Mouse (Mus musculus) lung, postnatal 0 days (tissue): ENCODE results near the gene Acap2. TPM values are rescaled to one million over a fixed set of nuclear protein-coding genes. Genes with fewer than 3 reads are reported as not detected.

Experiments
- ATAC-seq: fragments of 200-750 bp; cut with Nextera tagmentation; 2 replicates; pipeline ENCODE4 v1.8.0; 2017; ENCODE audit warnings: moderate library complexity
- DNase-seq: peaks from one replicate; pipeline ENCODE4 v3.0.0-alpha.2; 2016; ENCODE audit warnings: low spot score
- H3K27ac ChIP-seq: fragments of 300-500 bp; sonication (generic); 2 replicates; pipeline ENCODE4 v1.5.1; 2014; ENCODE audit warnings: antibody characterized with exemption, mild to moderate bottlenecking, low read length, mixed read lengths
- H3K27me3 ChIP-seq: fragments of 300-500 bp; sonication (generic); replicated peaks from 2 replicates; pipeline ENCODE4 v1.6.1; 2014; ENCODE audit warnings: low read length, mixed read lengths; ENCODE audit not compliant: insufficient read depth
- H3K36me3 ChIP-seq: fragments of 300-500 bp; sonication (generic); 2 replicates; pipeline ENCODE4 v1.6.1; 2014; ENCODE audit warnings: low read length, mixed read lengths; ENCODE audit not compliant: insufficient read depth
- H3K4me1 ChIP-seq: fragments of 300-500 bp; sonication (generic); 2 replicates; pipeline ENCODE4 v1.6.1; 2014; ENCODE audit warnings: antibody characterized with exemption, low read depth, low read length, mixed read lengths; ENCODE audit not compliant: insufficient read depth
- H3K4me2 ChIP-seq: fragments of 300-500 bp; sonication (generic); replicated peaks from 2 replicates; pipeline ENCODE4 v1.6.1; 2014; ENCODE audit warnings: low read depth, mild to moderate bottlenecking, low read length, moderate library complexity, mixed read lengths
- H3K4me3 ChIP-seq: fragments of 300-500 bp; sonication (generic); 2 replicates; pipeline ENCODE4 v1.5.1; 2014; ENCODE audit warnings: low read depth, low read length
- H3K9ac ChIP-seq: fragments of 300-500 bp; sonication (generic); replicated peaks from 2 replicates; pipeline ENCODE4 v1.6.1; 2014; ENCODE audit warnings: low read depth, mild to moderate bottlenecking
- H3K9me3 ChIP-seq: fragments of 300-500 bp; sonication (generic); 2 replicates; pipeline ENCODE4 v1.6.1; 2016; ENCODE audit warnings: low read length, mixed read lengths
- CTCF ChIP-seq: IDR thresholded peaks from 2 replicates; pipeline ENCODE4 v1.5.1; 2016; ENCODE audit warnings: antibody characterized with exemption, mild to moderate bottlenecking
- EP300 ChIP-seq: IDR thresholded peaks from 2 replicates; pipeline ENCODE4 v1.6.1; 2016; ENCODE audit warnings: antibody characterized with exemption, mild to moderate bottlenecking, control low read depth
- WGBS: fragments of 180-500 bp; shearing (Covaris S2); extraction: QIAGEN DNeasy Blood & Tissue Kit; methylation state at CpG from one replicate; pipeline ENCODE4 v1.1.7; 2014; 5-methylcytosine and 5-hydroxymethylcytosine counted together
- polyA plus RNA-seq: library from polyadenylated mRNA; unstranded; fragments of >200 nt; fragmentation: Nextera tagmentation; extraction: Ambion mirVana; gene quantifications from 2 replicates; pipeline ENCODE4 v1.2.1, GENCODE M21; 2015

Acap2 gene
- polyA plus RNA-seq, 1 experiment from 2014 or later, result 22.0 TPM

DNA sequence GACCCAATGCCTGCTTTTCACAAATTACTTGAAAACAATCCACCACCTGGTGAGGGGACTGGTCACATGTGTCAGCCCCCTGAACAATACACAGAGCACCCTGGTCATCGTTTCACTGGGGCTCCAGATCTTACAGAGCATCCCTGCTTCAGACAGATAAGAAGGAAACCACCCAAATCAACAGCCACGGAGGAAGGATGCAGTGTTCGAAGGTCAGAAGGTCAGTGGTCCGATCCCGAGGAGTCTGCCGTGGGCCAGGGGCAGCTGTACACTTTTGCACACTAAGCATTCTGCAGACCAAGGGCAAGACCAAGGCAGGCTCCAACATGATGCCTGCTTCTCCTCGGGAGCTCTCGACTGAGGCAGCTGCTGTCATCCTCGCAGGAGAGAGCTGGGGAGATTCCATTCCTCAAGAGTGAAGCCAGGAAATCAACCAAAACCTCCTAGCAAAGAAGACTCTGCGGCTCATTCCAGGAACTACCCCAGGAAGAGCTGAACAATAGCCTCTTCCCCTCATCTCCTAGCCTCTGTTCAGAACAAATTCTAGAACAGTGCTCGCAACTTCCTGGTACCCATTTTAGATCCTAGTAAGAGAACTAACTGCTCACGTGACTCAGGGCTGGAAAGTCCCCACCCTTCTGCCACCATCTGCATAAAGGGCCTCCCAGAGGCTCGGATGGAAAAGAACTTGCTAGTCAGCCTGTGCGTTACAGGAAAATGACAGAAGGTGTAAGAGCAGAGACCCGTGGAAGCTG is 134.5 kb downstream of the Acap2 start:
- TF ChIP-seq CTCF, result no peak
- peak; percentile 91 for TF ChIP-seq EP300
- WGBS, result 39% methylated on average over 15 of the region's 15 CpGs
- Histone ChIP-seq H3K27ac (peak overlapping the region; percentile 4), H3K4me2 (peak overlapping the region; percentile 17; the same call in 1 of the 2 replicates), H3K9me3 (no peaks in the 10 kb centered on the region), H3K27me3 (no peaks in the 10 kb centered on the region), H3K4me3 (no peak overlapping the region), H3K4me1 (peaks cover 7% of the 10 kb centered on the region; the same call in 1 of the 2 replicates), H3K9ac (no peak overlapping the region), H3K36me3 (no peaks in the 10 kb centered on the region)
- ATAC-seq (peak; percentile 70), DNase-seq (peak; percentile 78)

GRCm38 (mm10) chr16:31064782-31065181 is 136.3 kb downstream of the Acap2 start:
- Histone ChIP-seq H3K27me3 (no peaks in the 10 kb centered on the region), H3K4me2 (no peak overlapping the region), H3K9ac (no peak overlapping the region), H3K4me3 (no peak overlapping the region), H3K9me3 (no peaks in the 10 kb centered on the region), H3K4me1 (peaks cover 7% of the 10 kb centered on the region; the same call in 1 of the 2 replicates), H3K36me3 (no peaks in the 10 kb centered on the region), H3K27ac (no peak overlapping the region)
- DNase-seq (no peak), ATAC-seq (no peak)
- WGBS, result 89% methylated on average over 6 of the region's 6 CpGs
- no peak for TF ChIP-seq CTCF
- TF ChIP-seq EP300, result no peak

GRCm38 (mm10) chr16:31062918-31063317 is 138.1 kb downstream of the Acap2 start:
- Histone ChIP-seq H3K9me3 (no peaks in the 10 kb centered on the region), H3K27me3 (no peaks in the 10 kb centered on the region), H3K36me3 (no peaks in the 10 kb centered on the region), H3K4me1 (peaks cover under 1% of the 10 kb centered on the region; the same call in 1 of the 2 replicates), H3K9ac (no peak overlapping the region), H3K4me2 (no peak overlapping the region), H3K4me3 (no peak overlapping the region), H3K27ac (no peak overlapping the region)
- no peak for TF ChIP-seq EP300
- TF ChIP-seq CTCF, result no peak
- DNase-seq (no peak), ATAC-seq (no peak)
- WGBS, result 55% methylated on average over 3 of the region's 3 CpGs

DNA sequence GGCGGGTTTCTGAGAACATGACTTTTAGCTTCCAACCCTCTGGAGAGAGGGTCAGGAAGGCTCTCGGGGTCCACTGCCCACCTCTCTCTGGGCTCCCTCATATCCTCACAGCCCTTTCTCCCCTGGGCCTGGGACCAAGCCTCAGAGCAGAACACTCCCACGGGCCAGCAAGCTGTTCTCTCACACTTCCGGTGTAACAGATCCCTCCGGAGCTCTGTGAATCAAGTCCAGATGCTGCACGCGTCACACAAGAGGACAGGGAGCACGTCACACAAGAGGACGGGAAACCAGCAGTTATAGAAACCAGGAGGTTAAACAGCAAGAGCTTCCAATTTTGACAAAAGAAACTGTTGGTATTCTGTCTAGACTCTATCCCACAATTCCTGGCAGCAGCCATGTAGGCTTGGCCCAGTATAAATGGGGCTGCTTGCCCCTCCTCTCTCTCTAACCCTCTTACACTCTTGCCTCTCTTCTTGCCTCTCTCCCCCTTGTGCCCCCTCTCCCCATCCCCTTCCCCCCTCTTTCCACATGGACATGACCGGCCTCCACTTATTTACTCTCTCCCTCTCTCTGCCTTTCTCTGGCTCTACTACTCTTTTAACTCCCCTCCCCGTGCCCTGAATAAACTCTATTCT is 139.7 kb downstream of the Acap2 start:
- TF ChIP-seq CTCF, result no peak
- Histone ChIP-seq H3K27me3 (no peaks in the 10 kb centered on the region), H3K9ac (no peak overlapping the region), H3K4me2 (no peak overlapping the region), H3K27ac (no peak overlapping the region), H3K36me3 (no peaks in the 10 kb centered on the region), H3K4me1 (0 out of 2 replicates have a peak, but pooled peaks cover 2% of the 10 kb centered on the region), H3K9me3 (no peaks in the 10 kb centered on the region), H3K4me3 (no peak overlapping the region)
- DNase-seq, result no peak
- ATAC-seq, result peak; percentile 41; the same call in 1 of the 2 replicates
- 76% methylated on average over 11 of the region's 11 CpGs for WGBS

GRCm38 (mm10) chr16:31060714-31061113 is 140.3 kb downstream of the Acap2 start:
- TF ChIP-seq EP300 (no peak), CTCF (no peak)

GRCm38 (mm10) chr16:31060226-31060625 is 140.8 kb downstream of the Acap2 start:
- Histone ChIP-seq H3K4me1 (0 out of 2 replicates have a peak, but pooled peaks cover 4% of the 10 kb centered on the region), H3K36me3 (no peaks in the 10 kb centered on the region), H3K9me3 (no peaks in the 10 kb centered on the region), H3K27me3 (no peaks in the 10 kb centered on the region), H3K27ac (no peak overlapping the region), H3K4me3 (no peak overlapping the region), H3K9ac (no peak overlapping the region), H3K4me2 (no peak overlapping the region)
- WGBS, result 87% methylated on average over 3 of the region's 3 CpGs
- TF ChIP-seq EP300 (no peak), CTCF (no peak)
- DNase-seq (no peak), ATAC-seq (no peak)

More at GRCm38 (mm10) chr16:31060714-31061113, 140.3 kb downstream of the Acap2 start:
- DNase-seq, result no peak
- Histone ChIP-seq H3K9ac (no peak overlapping the region), H3K4me3 (no peak overlapping the region), H3K9me3 (no peaks in the 10 kb centered on the region), H3K4me2 (no peak overlapping the region), H3K27ac (no peak overlapping the region), H3K4me1 (0 out of 2 replicates have a peak, but pooled peaks cover 4% of the 10 kb centered on the region), H3K36me3 (no peaks in the 10 kb centered on the region), H3K27me3 (no peaks in the 10 kb centered on the region)
- no peak for ATAC-seq
- WGBS, result 97% methylated on average over 13 of the region's 13 CpGs
